ENCODE assay signal across 27 mouse cellular contexts in the genomic region with DNA sequence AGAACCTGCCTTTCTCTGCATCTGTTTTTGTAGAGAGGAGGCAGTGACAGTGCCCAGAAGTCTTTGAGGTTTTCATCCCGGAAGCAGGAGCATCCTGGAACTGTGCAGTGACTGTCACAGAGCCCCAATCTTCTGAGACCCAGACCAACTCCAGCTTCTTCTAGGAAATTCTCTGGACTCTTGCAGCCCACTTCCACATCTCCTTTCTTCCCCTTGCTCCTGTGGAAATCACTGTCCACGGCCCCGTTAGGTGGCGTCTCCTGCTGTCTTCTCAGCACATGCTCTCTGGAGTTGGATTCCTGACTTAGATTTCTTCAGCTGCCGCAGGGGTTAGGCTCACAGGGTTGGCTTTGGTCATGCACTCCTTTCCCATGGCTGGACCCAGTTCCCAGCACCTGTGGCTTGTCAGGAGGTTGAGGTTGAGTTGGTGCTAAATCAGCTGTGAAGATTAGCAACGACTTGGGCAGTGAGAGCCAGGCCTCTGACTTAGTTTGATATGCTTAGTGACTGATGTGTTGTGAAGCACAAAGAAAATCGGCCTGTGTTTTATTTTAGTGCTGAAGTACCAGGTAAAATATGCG. TPM values are rescaled to one million over a fixed set of nuclear protein-coding genes. Genes with fewer than 3 reads are reported as not detected.
DNase-seq lines count a peak whose midpoint lies in the region; ATAC-seq and TF ChIP-seq lines count a peak whose summit lies in the region.
"Had no signal": no experiment of that assay in that cellular context is flagged by ENCODE, and none has a peak within 500 bp of the region (broad histone marks: within the 10 kb centered on the region; RNA-seq: fewer than 3 reads in every experiment).

No protein-coding gene starts in this region.

- H3K4me1 ChIP-seq in heart, adult 2 months (ENCODE audit: control insufficient read depth, insufficient read depth, low read length) = peaks cover 31% of the 10 kb centered on the region
- peaks cover 19% of the 10 kb centered on the region; the same call in 1 of the 2 replicates for H3K4me1 ChIP-seq in kidney, postnatal 0 days (replicated peaks; ENCODE audit: insufficient read depth, low read length)

- no peak for TF ChIP-seq POLR2A in heart, adult 2 months (IDR thresholded peaks at IDR 0.05; ENCODE audit: insufficient read depth, low read depth, low read length)

- intact Hi-C loops in heart, adult 2 months (cut with DNase I) = no loop called here
- intact Hi-C loops in left cerebral cortex, postnatal 25 days (cut with DNase I) = no loop called here

- H3K9me3 ChIP-seq in kidney, postnatal 0 days (replicated peaks; ENCODE audit: low read length) = no peaks in the 10 kb centered on the region
- H3K9me3 ChIP-seq: embryonic facial prominence, embryonic 10.5 days; embryonic facial prominence, embryonic 15.5 days; forebrain, embryonic 13.5 days; hindbrain, embryonic 13.5 days; lung, embryonic 15.5 days; midbrain, embryonic 13.5 days; neural tube, embryonic 15.5 days had no signal

- H3K4me3 ChIP-seq in heart, adult 2 months = no peak overlapping the region
- no peak overlapping the region for H3K4me3 ChIP-seq in kidney, postnatal 0 days (replicated peaks; ENCODE audit: low read depth, low read length)
- H3K4me3 ChIP-seq: embryonic facial prominence, embryonic 10.5 days; embryonic facial prominence, embryonic 15.5 days; forebrain, embryonic 13.5 days; hindbrain, embryonic 13.5 days; lung, embryonic 15.5 days; midbrain, embryonic 13.5 days; neural tube, embryonic 15.5 days had no signal

- peak overlapping the region; percentile 3; the same call in 1 of the 2 replicates for H3K27ac ChIP-seq in heart, adult 2 months
- peak overlapping the region; percentile 36; the same call in 1 of the 2 replicates for H3K27ac ChIP-seq in kidney, postnatal 0 days
- H3K27ac ChIP-seq: embryonic facial prominence, embryonic 10.5 days; embryonic facial prominence, embryonic 15.5 days; forebrain, embryonic 13.5 days; hindbrain, embryonic 13.5 days; lung, embryonic 15.5 days; midbrain, embryonic 13.5 days; neural tube, embryonic 15.5 days had no signal

- no peak for TF ChIP-seq EP300 in heart, adult 2 months (IDR thresholded peaks at IDR 0.05; ENCODE audit: insufficient read depth, low read depth, low read length)

- POLR2A ChIA-PET in Patski (lab: Charles Lee) = no interaction called here

- ATAC-seq in kidney, postnatal 0 days (replicated peaks; ENCODE audit: low FRiP score, low read depth) = peak; percentile 59; the same call in 1 of the 2 replicates
- peak; percentile 62 for ATAC-seq in Patski
- ATAC-seq: forebrain, embryonic 13.5 days; intestine, postnatal 0 days; midbrain, embryonic 13.5 days had no signal

- peaks cover 13% of the 10 kb centered on the region for H3K79me2 ChIP-seq in heart, adult 2 months (replicated peaks; ENCODE audit: control insufficient read depth, insufficient read depth, low read length)

- DNase-seq in heart, adult 2 months = no peak
- DNase-seq in heart, adult 9 months (ENCODE audit: low spot score in 2 of 2) = no peak
- DNase-seq in kidney, postnatal 0 days (ENCODE audit: low spot score) = peak; percentile 43
- no peak for DNase-seq in kidney, adult 11 months
- DNase-seq in A20 (ENCODE audit: low read depth, low spot score) (peak; percentile 43), Patski (ENCODE audit: low read depth, low spot score) (peak; percentile 48)
- DNase-seq in left cerebral cortex, postnatal 25 days (ENCODE audit: low spot score in 2 of 2) = no peak
- DNase-seq: adrenal gland, adult 8-10 months; B cell, adult 2 months; cerebellum, adult 8-10 months; cerebellum, postnatal 25 days; gastrocnemius, postnatal 25 days; heart, postnatal 4 days; layer of hippocampus, postnatal 36 days; liver; right cerebral cortex, adult 18-20 months; spleen, adult 18-20 months; thymus, postnatal 14 days had no signal

- CTCF ChIA-PET in Patski (lab: Charles Lee) = no interaction called here

- H3K4me2 ChIP-seq in kidney, postnatal 0 days (ENCODE audit: low read length) = no peak overlapping the region
- H3K4me2 ChIP-seq: embryonic facial prominence, embryonic 15.5 days; forebrain, embryonic 13.5 days; heart, embryonic 11.5 days; hindbrain, embryonic 13.5 days; lung, embryonic 15.5 days; midbrain, embryonic 13.5 days; neural tube, embryonic 15.5 days had no signal

- H3K9ac ChIP-seq in heart, adult 2 months (ENCODE audit: low read depth, low read length) = no peak overlapping the region
- no peak overlapping the region for H3K9ac ChIP-seq in kidney, postnatal 0 days (ENCODE audit: low read depth, low read length)
- H3K9ac ChIP-seq: embryonic facial prominence, embryonic 15.5 days; forebrain, embryonic 13.5 days; hindbrain, embryonic 13.5 days; lung, embryonic 15.5 days; midbrain, embryonic 13.5 days; neural tube, embryonic 15.5 days had no signal

- in situ Hi-C loops in Patski (cut with MboI; ENCODE audit: low pct_unique_long_range_greater_than_20kb) = no loop called here

- no peak for TF ChIP-seq CTCF in heart, adult 2 months (IDR thresholded peaks at IDR 0.05)
- no peak for TF ChIP-seq CTCF in kidney, postnatal 0 days (IDR thresholded peaks at IDR 0.05; ENCODE audit: low read depth)
- no peak for TF ChIP-seq CTCF in Patski (IDR thresholded peaks at IDR 0.05)

- no peaks in the 10 kb centered on the region for H3K27me3 ChIP-seq in heart, adult 2 months (ENCODE audit: control insufficient read depth, insufficient read depth, low read length)
- no peaks in the 10 kb centered on the region for H3K27me3 ChIP-seq in kidney, postnatal 0 days (ENCODE audit: insufficient read depth, low read length)
- H3K27me3 ChIP-seq in Patski = no peaks in the 10 kb centered on the region
- H3K27me3 ChIP-seq: embryonic facial prominence, embryonic 15.5 days; forebrain, embryonic 13.5 days; hindbrain, embryonic 13.5 days; lung, embryonic 15.5 days; midbrain, embryonic 13.5 days; neural tube, embryonic 15.5 days had no signal

- H3K36me3 ChIP-seq in heart, adult 2 months (ENCODE audit: control insufficient read depth, insufficient read depth, low read length) = peaks cover 36% of the 10 kb centered on the region
- no peaks in the 10 kb centered on the region for H3K36me3 ChIP-seq in kidney, postnatal 0 days (ENCODE audit: insufficient read depth, low read length)
- H3K36me3 ChIP-seq: lung, embryonic 15.5 days; neural tube, embryonic 15.5 days had no signal

- WGBS in heart, adult 2 months = 42% methylated on average over 8 of the region's 8 CpGs
- 36% methylated on average over 8 of the region's 8 CpGs for WGBS in kidney, postnatal 0 days

RNA-seq across cellular contexts. Expression of gene Cds2, which starts 15.4 kb away (rescaled TPM):
- 10 to 100 TPM; 75.4 to 90.4 TPM for total RNA-seq in heart, adult 2 months (2021)
- 48.0 and 85.1 TPM in 2 replicates for polyA plus RNA-seq in heart, adult 2 months (2012; rRNA removed)
- polyA plus RNA-seq in kidney, postnatal 0 days (2015; fragmentation: Nextera tagmentation; extraction: Ambion mirVana) = 19.5 and 24.0 TPM in 2 replicates
- 48.0 TPM for polyA plus RNA-seq in Patski (2021)
- 100 to 1,000 TPM; 234 to 245 TPM for total RNA-seq in left cerebral cortex, postnatal 25 days (2021)

RNA-seq across cellular contexts. Expression of gene Pcna, which starts 25.2 kb away (rescaled TPM):
- total RNA-seq in heart, adult 2 months (2021) = 10 to 100 TPM; 36.5 to 39.9 TPM
- 25.9 and 35.8 TPM in 2 replicates for polyA plus RNA-seq in heart, adult 2 months (2012; rRNA removed)
- polyA plus RNA-seq in kidney, postnatal 0 days (2015; fragmentation: Nextera tagmentation; extraction: Ambion mirVana) = 166 and 187 TPM in 2 replicates
- 120 TPM for polyA plus RNA-seq in Patski (2021)
- 10 to 100 TPM; 49.1 to 51.8 TPM for total RNA-seq in left cerebral cortex, postnatal 25 days (2021)

RNA-seq across cellular contexts. Expression of gene Tmem230, which starts 30.8 kb away (rescaled TPM):
- total RNA-seq in heart, adult 2 months (2021) = 10 to 100 TPM; 23.1 to 23.3 TPM
- polyA plus RNA-seq in heart, adult 2 months (2012; rRNA removed) = 28.0 and 43.2 TPM in 2 replicates
- 46.5 and 49.7 TPM in 2 replicates for polyA plus RNA-seq in kidney, postnatal 0 days (2015; fragmentation: Nextera tagmentation; extraction: Ambion mirVana)
- 26.9 TPM for polyA plus RNA-seq in Patski (2021)
- 10 to 100 TPM; 32.1 TPM for total RNA-seq in left cerebral cortex, postnatal 25 days (2021)

Comparison
In these comparisons a context has a peak if more than half of its experiments do, and no peak if none do; other contexts are left out.
1. DNase-seq: peak in kidney, postnatal 0 days (single experiment), A20 (single experiment) and Patski (single experiment); none in heart, adult 2 months (0 of 2), heart, adult 9 months (0 of 2), kidney, adult 11 months (single experiment) and left cerebral cortex, postnatal 25 days (0 of 2).